Mouse (Mus musculus) MEL (cell line): Measurements from ENCODE around the gene Pbx3. TPM values are rescaled to one million over a fixed set of nuclear protein-coding genes. Genes with fewer than 3 reads are reported as not detected.

ENCODE experiments used
- DNase-seq: peaks from one replicate; pipeline ENCODE4 v3.0.0; 2011; ENCODE audit warnings: low read depth, low spot score
- H3K27ac ChIP-seq: 2 replicates; pipeline ENCODE4 v1.5.1; 2012; ENCODE audit warnings: low read depth, mild to moderate bottlenecking, control low read depth, low read length, moderate library complexity; ENCODE audit not compliant: control insufficient read depth
- H3K27me3 ChIP-seq, 2 experiments: fragments of 150-350 bp in 1 of 2; sonication (generic) in 1 of 2; 2 replicates each; pipeline ENCODE4 v1.6.1; 2012; ENCODE audit warnings: low read length in 2 of 2, mild to moderate bottlenecking in 2 of 2, improper control_type of control experiment in 1 of 2, moderate library complexity in 1 of 2; ENCODE audit not compliant: insufficient read depth in 2 of 2, control insufficient read depth in 1 of 2
- H3K36me3 ChIP-seq, 2 experiments: 2 replicates each; pipeline ENCODE4 v1.6.1; 2012 to 2014; ENCODE audit warnings: low read length in 2 of 2, improper control_type of control experiment in 1 of 2, inconsistent platforms in 1 of 2, mild to moderate bottlenecking in 1 of 2; ENCODE audit not compliant: insufficient read depth in 2 of 2, control insufficient read depth in 1 of 2
- H3K4me1 ChIP-seq, 2 experiments: fragments of 150-350 bp in 1 of 2; sonication (generic) in 1 of 2; 2 replicates each; pipeline ENCODE4 v1.6.1; 2012; ENCODE audit warnings: low read length in 2 of 2, improper control_type of control experiment in 1 of 2, mild to moderate bottlenecking in 1 of 2; ENCODE audit not compliant: insufficient read depth in 2 of 2, control insufficient read depth in 1 of 2
- H3K4me3 ChIP-seq, 2 experiments: fragments of 150-350 bp in 1 of 2; sonication (generic) in 1 of 2; 2 replicates each; pipeline ENCODE4 v1.5.1; 2012; ENCODE audit warnings: low read depth in 2 of 2, low read length in 2 of 2, mild to moderate bottlenecking in 2 of 2, moderate library complexity in 2 of 2, control low read depth in 1 of 2, improper control_type of control experiment in 1 of 2; ENCODE audit not compliant: control insufficient read depth in 1 of 2, insufficient read depth in 1 of 2
- H3K79me2 ChIP-seq: 2 replicates; pipeline ENCODE4 v1.6.1; 2012; ENCODE audit warnings: mild to moderate bottlenecking, low read length, moderate library complexity; ENCODE audit not compliant: control insufficient read depth, poor library complexity, insufficient read depth
- H3K9ac ChIP-seq: 2 replicates; pipeline ENCODE4 v1.6.1; 2012; ENCODE audit warnings: low read depth, mild to moderate bottlenecking, control low read depth, low read length, moderate library complexity; ENCODE audit not compliant: control insufficient read depth, poor library complexity, severe bottlenecking
- H3K9me3 ChIP-seq: fragments of 150-350 bp; sonication (generic); replicated peaks from 2 replicates; pipeline ENCODE4 v1.6.1; 2012; ENCODE audit warnings: mild to moderate bottlenecking, low read length, improper control_type of control experiment, moderate library complexity; ENCODE audit not compliant: insufficient read depth
- BHLHE40 ChIP-seq: IDR thresholded peaks from 2 replicates; pipeline ENCODE4 v1.6.1; 2012; ENCODE audit warnings: low read depth, mild to moderate bottlenecking, inconsistent platforms, low read length, improper control_type of control experiment, borderline replicate concordance
- CHD1 ChIP-seq: IDR thresholded peaks from 2 replicates; pipeline ENCODE4 v1.6.1; 2012; ENCODE audit warnings: low read depth, mild to moderate bottlenecking, inconsistent platforms, low read length, improper control_type of control experiment
- CTCF ChIP-seq, 3 experiments: IDR thresholded peaks in 2 of 3; conservative IDR thresholded peaks in 1 of 3; 2 replicates each; pipeline ENCODE4 v1.5.1; 2011 to 2012; ENCODE audit warnings: low read length in 3 of 3, low read depth in 2 of 3, mild to moderate bottlenecking in 2 of 3, improper control_type of control experiment in 1 of 3, inconsistent platforms in 1 of 3, mixed read lengths in 1 of 3, moderate library complexity in 1 of 3; ENCODE audit not compliant: control insufficient read depth in 1 of 3, insufficient read depth in 1 of 3, poor library complexity in 1 of 3, severe bottlenecking in 1 of 3
- ELF1 ChIP-seq: IDR thresholded peaks from 2 replicates; pipeline ENCODE4 v1.6.1; 2014; ENCODE audit warnings: low read depth, mild to moderate bottlenecking, inconsistent platforms, low read length, improper control_type of control experiment, moderate library complexity
- EP300 ChIP-seq, 2 experiments: IDR thresholded peaks; 2 replicates each; pipeline ENCODE4 v1.6.1; 2011; ENCODE audit warnings: improper control_type of control experiment in 2 of 2, low read length in 2 of 2, low read depth in 1 of 2, mild to moderate bottlenecking in 1 of 2
- KAT2A ChIP-seq: conservative IDR thresholded peaks from 2 replicates; pipeline ENCODE4 v1.6.1; 2012; ENCODE audit warnings: low read depth, low read length, improper control_type of control experiment, inconsistent platforms
- MAFK ChIP-seq: IDR thresholded peaks from 2 replicates; pipeline ENCODE4 v1.6.1; 2011; ENCODE audit warnings: low read depth, mild to moderate bottlenecking, low read length, improper control_type of control experiment, borderline replicate concordance
- MAX ChIP-seq: IDR thresholded peaks from 2 replicates; pipeline ENCODE4 v1.6.1; 2011; ENCODE audit warnings: low read length, improper control_type of control experiment
- MAZ ChIP-seq: IDR thresholded peaks from 2 replicates; pipeline ENCODE4 v1.6.1; 2012; ENCODE audit warnings: low read depth, mild to moderate bottlenecking, inconsistent platforms, low read length, improper control_type of control experiment
- MEF2A ChIP-seq: IDR thresholded peaks from 2 replicates; pipeline ENCODE4 v1.6.1; 2014; ENCODE audit warnings: low read depth, mild to moderate bottlenecking, inconsistent platforms, low read length, improper control_type of control experiment; ENCODE audit not compliant: poor library complexity, insufficient replicate concordance, severe bottlenecking; ENCODE audit errors: extremely low read depth
- MXI1 ChIP-seq: IDR thresholded peaks from 2 replicates; pipeline ENCODE4 v1.6.1; 2011; ENCODE audit warnings: mild to moderate bottlenecking, low read depth, low read length, improper control_type of control experiment
- NELFE ChIP-seq: IDR thresholded peaks from 2 replicates; pipeline ENCODE4 v1.6.1; 2011; ENCODE audit warnings: low read depth, low read length, improper control_type of control experiment
- NRF1 ChIP-seq: IDR thresholded peaks from 2 replicates; pipeline ENCODE4 v1.6.1; 2014; ENCODE audit warnings: low read depth, mild to moderate bottlenecking, inconsistent platforms, low read length, improper control_type of control experiment, moderate library complexity; ENCODE audit not compliant: poor library complexity, insufficient read depth, severe bottlenecking
- POLR2A ChIP-seq, 2 experiments: IDR thresholded peaks; 2 replicates each; pipeline ENCODE4 v1.6.1; 2011 to 2012; ENCODE audit warnings: low read length in 2 of 2, mild to moderate bottlenecking in 2 of 2, control low read depth in 1 of 2, improper control_type of control experiment in 1 of 2, low read depth in 1 of 2, moderate library complexity in 1 of 2; ENCODE audit not compliant: control insufficient read depth in 1 of 2, insufficient read depth in 1 of 2, poor library complexity in 1 of 2
- POLR2AphosphoS2 ChIP-seq: IDR thresholded peaks from 2 replicates; pipeline ENCODE4 v1.6.1; 2011; ENCODE audit warnings: low read length, improper control_type of control experiment
- POLR2AphosphoS5 ChIP-seq: IDR thresholded peaks from 2 replicates; pipeline ENCODE4 v1.6.1; 2012; ENCODE audit warnings: low read depth, borderline replicate concordance, mild to moderate bottlenecking, inconsistent platforms, low read length, moderate library complexity, mixed read lengths
- SIN3A ChIP-seq: IDR thresholded peaks from 2 replicates; pipeline ENCODE4 v1.6.1; 2012; ENCODE audit warnings: low read length, improper control_type of control experiment, inconsistent platforms
- SMC3 ChIP-seq: IDR thresholded peaks from 2 replicates; pipeline ENCODE4 v1.6.1; 2011; ENCODE audit warnings: low read depth, low read length, improper control_type of control experiment
- TAL1 ChIP-seq: IDR thresholded peaks from 2 replicates; pipeline ENCODE4 v1.6.1; 2012; ENCODE audit warnings: mild to moderate bottlenecking, inconsistent platforms, low read length, moderate library complexity, mixed read lengths
- TCF12 ChIP-seq: IDR thresholded peaks from 2 replicates; pipeline ENCODE4 v1.6.1; 2014; ENCODE audit warnings: low read depth, mild to moderate bottlenecking, inconsistent platforms, low read length, improper control_type of control experiment, moderate library complexity
- UBTF ChIP-seq: IDR thresholded peaks from 2 replicates; pipeline ENCODE4 v1.6.1; 2012; ENCODE audit warnings: low read depth, mild to moderate bottlenecking, inconsistent platforms, low read length, improper control_type of control experiment, moderate library complexity, borderline replicate concordance; ENCODE audit not compliant: insufficient read depth
- USF1 ChIP-seq: IDR thresholded peaks from 2 replicates; pipeline ENCODE4 v1.6.1; 2014; ENCODE audit warnings: low read depth, mild to moderate bottlenecking, inconsistent platforms, low read length, improper control_type of control experiment, moderate library complexity
- USF2 ChIP-seq, 2 experiments: IDR thresholded peaks; 2 replicates each; pipeline ENCODE4 v1.6.1; 2011 to 2012; ENCODE audit warnings: improper control_type of control experiment in 2 of 2, low read length in 2 of 2, borderline replicate concordance in 1 of 2, inconsistent platforms in 1 of 2, low read depth in 1 of 2, mild to moderate bottlenecking in 1 of 2; ENCODE audit not compliant: insufficient read depth in 1 of 2
- ZC3H11A ChIP-seq: IDR thresholded peaks from 2 replicates; pipeline ENCODE4 v1.6.1; 2012; ENCODE audit warnings: low read depth, mild to moderate bottlenecking, inconsistent platforms, low read length, improper control_type of control experiment
- ZKSCAN1 ChIP-seq: IDR thresholded peaks from 2 replicates; pipeline ENCODE4 v1.6.1; 2012; ENCODE audit warnings: low read depth, mild to moderate bottlenecking, inconsistent platforms, low read length, improper control_type of control experiment, moderate library complexity
- ZMIZ1 ChIP-seq: IDR thresholded peaks from 2 replicates; pipeline ENCODE4 v1.6.1; 2012; ENCODE audit warnings: low read depth, mild to moderate bottlenecking, inconsistent platforms, low read length, improper control_type of control experiment, moderate library complexity
- ZNF384 ChIP-seq: IDR thresholded peaks from 2 replicates; pipeline ENCODE4 v1.6.1; 2012; ENCODE audit warnings: low read depth, mild to moderate bottlenecking, inconsistent platforms, low read length, improper control_type of control experiment
- polyA plus RNA-seq, 2 experiments: library from polyadenylated mRNA; stranded (reverse) in 1 of 2; unstranded in 1 of 2; fragments of >175 nt in 1 of 2; fragments of >200 nt in 1 of 2; gene quantifications; 2 replicates each; pipeline versions ENCODE4 v1.2.1 to v1.2.4; 2012; ENCODE audit warnings: low replicate concordance in 2 of 2, low read depth in 1 of 2; ENCODE audit not compliant: insufficient read length in 2 of 2, insufficient read depth in 1 of 2, missing spikeins in 1 of 2
- total RNA-seq: library from RNA; depleted of rRNA; stranded (reverse); fragments of 300-350 nt; gene quantifications from 2 replicates; pipeline ENCODE4 v1.2.3, GENCODE M21; 2012

Pbx3 gene
- total and polyA plus RNA-seq, 3 experiments: 10.1 to 22.4 TPM; not detected in 1

DNA sequence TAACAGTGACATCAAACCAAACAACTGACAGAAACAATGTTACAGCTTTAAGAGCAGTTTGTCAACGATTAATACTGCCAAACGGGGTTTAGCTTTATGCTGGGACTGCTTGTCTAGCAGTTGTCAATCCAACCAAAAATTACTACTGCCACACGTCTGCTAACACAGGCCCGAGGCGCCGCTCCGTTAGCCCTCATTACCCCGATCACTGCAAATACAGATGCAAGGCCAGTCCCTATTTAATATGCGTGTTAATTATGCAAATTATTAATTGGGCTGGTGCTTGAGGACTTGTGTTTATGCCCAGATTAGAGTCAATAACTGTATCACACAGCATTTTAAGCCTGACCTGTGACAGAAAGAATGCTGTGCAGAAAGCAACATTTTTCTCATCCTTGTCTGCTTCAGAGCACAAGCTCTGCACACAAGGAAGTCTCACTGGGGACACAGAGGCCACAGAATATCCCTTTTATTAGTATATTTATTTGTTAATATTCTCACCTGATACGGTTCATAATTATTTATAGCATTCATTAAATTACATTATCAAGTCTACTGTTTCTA is 97.2 kb downstream of the Pbx3 start (continued):
- TF ChIP-seq SMC3: no peak
- no peak for TF ChIP-seq POLR2AphosphoS5
- no peak for TF ChIP-seq MAX

DNA sequence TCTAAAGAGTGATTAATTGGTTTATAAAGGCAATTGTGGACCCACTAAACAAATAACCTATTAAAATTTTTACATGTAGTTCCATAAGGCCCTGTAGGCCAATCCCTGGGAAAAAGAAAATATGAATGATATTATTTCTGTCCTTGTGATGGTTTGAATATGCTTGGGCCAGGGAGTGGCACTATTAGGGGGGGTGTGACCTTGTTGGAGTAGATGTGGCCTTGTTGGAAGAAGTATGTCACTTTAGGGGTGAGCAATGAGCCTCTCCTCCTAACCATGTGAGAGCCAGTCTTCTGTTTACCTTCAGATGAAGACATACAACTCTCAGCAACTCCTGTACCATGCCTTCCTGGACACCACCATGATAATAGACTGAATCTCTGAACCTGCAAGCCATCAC is 110.9 kb downstream of the Pbx3 start:
- no peaks in the 10 kb centered on the region for H3K36me3 ChIP-seq
- no peak overlapping the region for H3K4me3 ChIP-seq
- no peaks in the 10 kb centered on the region for H3K9me3 ChIP-seq
- no peak overlapping the region for H3K9ac ChIP-seq
- no peak overlapping the region for H3K27ac ChIP-seq
- TF ChIP-seq MAFK (no peak), SIN3A (no peak), NRF1 (no peak), UBTF (no peak), CHD1 (no peak), MXI1 (no peak), BHLHE40 (no peak), MAZ (no peak), USF2 (IDR thresholded peaks at IDR 0.05; ENCODE audit: borderline replicate concordance in 1 of 2, insufficient read depth in 1 of 2, low read depth in 1 of 2, low read length in 2 of 2) (no peak), KAT2A (no peak), ELF1 (no peak), NELFE (no peak), MEF2A (no peak)
- TF ChIP-seq, all 39 proteins: peak for 0
- Histone ChIP-seq H3K4me1 (peaks cover 0 to 5% of the 10 kb centered on the region in 2 experiments; a peak in 1 of 4 replicates), H3K79me2 (no peaks in the 10 kb centered on the region; the same call in 1 of the 2 replicates), H3K27me3 (no peaks in the 10 kb centered on the region)
- no peak for DNase-seq

DNA sequence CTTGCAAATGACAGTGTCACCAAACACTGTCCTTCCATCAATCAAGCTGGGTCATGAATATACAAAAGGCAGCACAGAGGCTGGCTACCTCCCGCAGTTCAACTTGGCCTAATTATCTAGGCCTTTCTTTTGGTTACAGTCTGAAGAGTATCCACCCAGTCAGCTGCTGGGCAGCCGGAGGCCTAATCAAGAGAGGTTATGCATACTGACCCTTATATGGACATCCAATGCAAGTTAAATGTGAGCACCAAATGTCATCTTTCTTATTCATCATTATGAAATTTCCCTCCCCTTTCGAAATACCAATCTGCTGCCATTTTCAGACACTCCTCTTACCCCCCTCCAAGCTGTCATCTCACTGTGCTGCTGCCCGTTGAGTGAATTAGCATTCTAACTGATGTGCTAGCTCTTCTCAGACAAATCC is 112.3 kb downstream of the Pbx3 start:
- H3K4me1 ChIP-seq: peaks cover 0 to 5% of the 10 kb centered on the region in 2 experiments; a peak in 1 of 4 replicates
- no peak for TF ChIP-seq ZMIZ1
- no peak for TF ChIP-seq ZC3H11A
- no peak for TF ChIP-seq ELF1
- TF ChIP-seq POLR2A (IDR thresholded peaks at IDR 0.05; ENCODE audit: control insufficient read depth in 1 of 2, insufficient read depth in 1 of 2, low read depth in 1 of 2, low read length in 2 of 2, poor library complexity in 1 of 2): no peak
- no peak for TF ChIP-seq KAT2A
- TF ChIP-seq CHD1: no peak
- TF ChIP-seq TCF12: no peak
- TF ChIP-seq MAFK: no peak
- TF ChIP-seq ZKSCAN1: no peak
- TF ChIP-seq TAL1: no peak
- no peak for TF ChIP-seq USF1
- TF ChIP-seq CTCF (IDR thresholded peaks at IDR 0.05 in 2 of 3, conservative IDR thresholded peaks at IDR 0.05 in 1 of 3; ENCODE audit: control insufficient read depth in 1 of 3, insufficient read depth in 1 of 3, low read depth in 2 of 3, low read length in 3 of 3, poor library complexity in 1 of 3, severe bottlenecking in 1 of 3): no peak
- TF ChIP-seq ZNF384: no peak
- no peak for TF ChIP-seq POLR2AphosphoS2
- TF ChIP-seq EP300 (IDR thresholded peaks at IDR 0.05; ENCODE audit: low read depth in 1 of 2, low read length in 2 of 2): no peak
- TF ChIP-seq MAX: no peak
- H3K36me3 ChIP-seq: no peaks in the 10 kb centered on the region
- H3K4me3 ChIP-seq: no peak overlapping the region
- H3K79me2 ChIP-seq: no peaks in the 10 kb centered on the region; the same call in 1 of the 2 replicates
- no peak overlapping the region for H3K27ac ChIP-seq
- no peak for DNase-seq
- no peaks in the 10 kb centered on the region for H3K9me3 ChIP-seq
- no peak overlapping the region for H3K9ac ChIP-seq
- H3K27me3 ChIP-seq: no peaks in the 10 kb centered on the region
